Mouse (Mus musculus): ENCODE results near the gene Aldh3b3.

GRCm38 (mm10) chr19:3962469-3962868 lies 4.0 kb downstream of the Aldh3b3 start:
- TF ChIP-seq CTCF (IDR thresholded peaks at IDR 0.05) (peak; percentile 53), EP300 (IDR thresholded peaks at IDR 0.05) (no peak)
